Mouse (Mus musculus) midbrain, embryonic 16.5 days (tissue): ENCODE measurements at regions not wholly inside any gene's neighbourhood (a gene's known extent, or its start where the extent isn't known, plus 50 kb on each side); places are given as distances from the start of the nearest gene placed in this dataset.
A peak's percentile ranks its signal among the peaks of the same experiment; 100 is the strongest.

Experiments
- ATAC-seq: fragments of 200-750 bp; cut with Nextera tagmentation; 2 replicates; pipeline ENCODE4 v1.8.0; 2017; ENCODE audit warnings: moderate TSS enrichment
- H3K27ac ChIP-seq: fragments of 300-500 bp; sonication (generic); 2 replicates; pipeline ENCODE4 v1.5.1; 2014; ENCODE audit warnings: mild to moderate bottlenecking, low read length, mixed read lengths
- H3K27me3 ChIP-seq: fragments of 300-500 bp; sonication (generic); 2 replicates; pipeline ENCODE4 v1.6.1; 2014; ENCODE audit warnings: low read depth, low read length, mixed read lengths; ENCODE audit not compliant: control insufficient read depth, insufficient read depth
- H3K36me3 ChIP-seq: fragments of 300-500 bp; sonication (generic); 2 replicates; pipeline ENCODE4 v1.6.1; 2014; ENCODE audit warnings: mild to moderate bottlenecking, low read length, moderate library complexity, mixed read lengths; ENCODE audit not compliant: control insufficient read depth, insufficient read depth
- H3K4me1 ChIP-seq: fragments of 300-500 bp; sonication (generic); 2 replicates; pipeline ENCODE4 v1.6.1; 2014; ENCODE audit warnings: mild to moderate bottlenecking, low read length, mixed read lengths; ENCODE audit not compliant: control insufficient read depth, insufficient read depth
- H3K4me2 ChIP-seq: fragments of 300-500 bp; sonication (generic); 2 replicates; pipeline ENCODE4 v1.6.1; 2014; ENCODE audit warnings: mild to moderate bottlenecking, low read length, mixed read lengths
- H3K4me3 ChIP-seq: fragments of 300-500 bp; sonication (generic); 2 replicates; pipeline ENCODE4 v1.5.1; 2014; ENCODE audit warnings: low read depth, mild to moderate bottlenecking, low read length, moderate library complexity, mixed read lengths
- H3K9ac ChIP-seq: fragments of 300-500 bp; sonication (generic); 2 replicates; pipeline ENCODE4 v1.6.1; 2014; ENCODE audit warnings: low read depth, low read length, mixed read lengths
- H3K9me3 ChIP-seq: fragments of 300-500 bp; sonication (generic); replicated peaks from 2 replicates; pipeline ENCODE4 v1.6.1; 2014; ENCODE audit warnings: mild to moderate bottlenecking, low read length, mixed read lengths; ENCODE audit not compliant: control insufficient read depth, poor library complexity, severe bottlenecking
- WGBS: fragments of 180-500 bp; shearing (Covaris S2); extraction: QIAGEN DNeasy Blood & Tissue Kit; methylation state at CpG from one replicate; pipeline ENCODE4 v1.1.7; 2014; 5-methylcytosine and 5-hydroxymethylcytosine counted together

- Histone ChIP-seq H3K4me2 (no peak overlapping the region), H3K9ac (no peak overlapping the region), H3K4me1 (peaks cover 9% of the 10 kb centered on the region), H3K27me3 (no peaks in the 10 kb centered on the region), H3K4me3 (no peak overlapping the region), H3K36me3 (no peaks in the 10 kb centered on the region), H3K9me3 (no peaks in the 10 kb centered on the region), H3K27ac (no peak overlapping the region)
- WGBS = 87% methylated on average over 4 of the region's 4 CpGs
- no peak for ATAC-seq
These were observed 202.2 kb downstream of the Sipa1l2 start for GRCm38 (mm10) chr8:125367374-125367773.

- H3K4me3 ChIP-seq = no peak overlapping the region
- no peak overlapping the region for H3K9ac ChIP-seq
- no peaks in the 10 kb centered on the region for H3K36me3 ChIP-seq
- H3K4me1 ChIP-seq = peaks cover 5% of the 10 kb centered on the region
- ATAC-seq = no peak
- no peaks in the 10 kb centered on the region for H3K27me3 ChIP-seq
- H3K9me3 ChIP-seq = peaks cover 6% of the 10 kb centered on the region; the same call in 1 of the 2 replicates
- H3K4me2 ChIP-seq = no peak overlapping the region
- WGBS = 90% methylated on average over 5 of the region's 5 CpGs
- no peak overlapping the region for H3K27ac ChIP-seq
These were observed 204.6 kb downstream of the Sipa1l2 start for GRCm38 (mm10) chr8:125365004-125365403.

- H3K27me3 ChIP-seq = no peaks in the 10 kb centered on the region
- H3K9ac ChIP-seq = no peak overlapping the region
- H3K9me3 ChIP-seq = peaks cover 6% of the 10 kb centered on the region; the same call in 1 of the 2 replicates
- H3K4me2 ChIP-seq = no peak overlapping the region
- no peaks in the 10 kb centered on the region; the same call in 1 of the 2 replicates for H3K4me1 ChIP-seq
- no peak for ATAC-seq
- H3K36me3 ChIP-seq = no peaks in the 10 kb centered on the region
- WGBS = 90% methylated on average over 2 of the region's 2 CpGs
- H3K4me3 ChIP-seq = no peak overlapping the region
- H3K27ac ChIP-seq = no peak overlapping the region
These were observed 210.2 kb downstream of the Sipa1l2 start for GRCm38 (mm10) chr8:125359456-125359855.

GRCm38 (mm10) chr8:125357759-125358158 is 211.8 kb downstream of the Sipa1l2 start:
- Histone ChIP-seq H3K27ac (no peak overlapping the region), H3K9ac (no peak overlapping the region), H3K36me3 (no peaks in the 10 kb centered on the region), H3K27me3 (no peaks in the 10 kb centered on the region), H3K4me3 (no peak overlapping the region), H3K4me1 (no peaks in the 10 kb centered on the region; the same call in 1 of the 2 replicates), H3K9me3 (peaks cover 6% of the 10 kb centered on the region; the same call in 1 of the 2 replicates), H3K4me2 (no peak overlapping the region)
- 87% methylated on average over 3 of the region's 3 CpGs for WGBS
- no peak for ATAC-seq

GRCm38 (mm10) chr8:125355059-125355509 is 214.5 kb downstream of the Sipa1l2 start:
- H3K27ac ChIP-seq = no peak overlapping the region
- ATAC-seq = no peak

DNA sequence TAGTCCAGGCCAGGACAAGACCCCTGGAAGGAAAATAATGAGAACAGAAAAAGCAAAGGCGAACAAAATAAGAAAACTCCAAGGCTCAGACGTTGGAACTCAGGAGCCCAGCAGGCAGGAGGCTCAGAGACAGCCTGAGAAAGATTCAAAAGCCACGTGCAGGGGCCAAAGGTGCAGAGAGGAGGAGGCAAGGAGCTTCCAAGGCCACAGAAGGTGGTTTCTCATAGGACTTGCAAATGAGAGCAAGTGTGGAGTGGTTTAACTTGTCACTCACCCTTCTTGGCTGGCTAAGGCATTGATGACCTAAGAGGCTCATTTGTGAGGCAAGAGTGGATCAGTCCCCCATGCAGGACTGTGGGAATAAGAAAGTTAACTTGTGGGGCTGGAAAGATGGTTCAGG is 217.3 kb downstream of the Sipa1l2 start:
- H3K4me2 ChIP-seq = no peak overlapping the region
- ATAC-seq = no peak
- H3K4me3 ChIP-seq = no peak overlapping the region
- H3K9me3 ChIP-seq = no peaks in the 10 kb centered on the region
- peaks cover 6% of the 10 kb centered on the region; the same call in 1 of the 2 replicates for H3K4me1 ChIP-seq
- peaks cover 4% of the 10 kb centered on the region for H3K27me3 ChIP-seq
- no peaks in the 10 kb centered on the region for H3K36me3 ChIP-seq
- 22% methylated on average over 3 of the region's 3 CpGs for WGBS
- no peak overlapping the region for H3K9ac ChIP-seq
- H3K27ac ChIP-seq = no peak overlapping the region

More at GRCm38 (mm10) chr8:125355059-125355509, 214.5 kb downstream of the Sipa1l2 start:
- H3K36me3 ChIP-seq = no peaks in the 10 kb centered on the region
- no peak overlapping the region for H3K4me2 ChIP-seq
- H3K4me3 ChIP-seq = no peak overlapping the region
- no peak overlapping the region for H3K9ac ChIP-seq
- WGBS = 35% methylated on average over 7 of the region's 7 CpGs
- peaks cover under 1% of the 10 kb centered on the region; the same call in 1 of the 2 replicates for H3K9me3 ChIP-seq
- peaks cover 4% of the 10 kb centered on the region for H3K27me3 ChIP-seq
- no peaks in the 10 kb centered on the region; the same call in 1 of the 2 replicates for H3K4me1 ChIP-seq

GRCm38 (mm10) chr8:125351486-125352032 is 218.0 kb downstream of the Sipa1l2 start:
- Histone ChIP-seq H3K27ac (no peak overlapping the region), H3K9me3 (no peaks in the 10 kb centered on the region), H3K4me2 (no peak overlapping the region), H3K4me3 (no peak overlapping the region), H3K9ac (no peak overlapping the region), H3K27me3 (peaks cover 4% of the 10 kb centered on the region), H3K36me3 (no peaks in the 10 kb centered on the region), H3K4me1 (peaks cover 6% of the 10 kb centered on the region; the same call in 1 of the 2 replicates)
- 75% methylated on average over 8 of the region's 8 CpGs for WGBS
- ATAC-seq = no peak

GRCm38 (mm10) chr8:125349290-125350025 is 220.2 kb downstream of the Sipa1l2 start:
- Histone ChIP-seq H3K4me1 (peaks cover 6% of the 10 kb centered on the region; the same call in 1 of the 2 replicates), H3K9ac (no peak overlapping the region), H3K36me3 (no peaks in the 10 kb centered on the region), H3K27me3 (peaks cover 4% of the 10 kb centered on the region), H3K4me2 (no peak overlapping the region), H3K9me3 (no peaks in the 10 kb centered on the region), H3K27ac (no peak overlapping the region), H3K4me3 (no peak overlapping the region)
- WGBS = 15% methylated on average over 7 of the region's 7 CpGs
- ATAC-seq = peak; percentile 82

DNA sequence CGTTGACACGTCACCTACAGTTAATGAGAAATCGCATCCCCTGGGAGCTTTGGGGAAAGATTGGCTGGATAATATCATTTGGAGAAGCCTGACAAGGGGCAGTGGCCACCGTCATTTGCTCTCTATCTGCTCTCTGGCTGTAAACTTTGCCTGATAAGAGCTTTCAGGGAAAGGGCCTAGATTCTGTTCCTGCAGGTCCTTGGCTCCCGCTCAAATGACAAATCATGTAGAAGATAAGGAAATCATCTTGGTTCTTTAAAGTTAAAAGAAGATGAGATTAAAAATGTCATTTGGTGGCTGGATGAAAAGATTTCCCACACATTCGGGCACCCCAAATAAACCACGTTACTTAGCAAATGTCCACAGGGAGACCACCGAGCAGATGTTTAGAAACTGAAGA is 223.4 kb downstream of the Sipa1l2 start:
- WGBS = 77% methylated on average over 8 of the region's 8 CpGs
- Histone ChIP-seq H3K4me1 (peaks cover 11% of the 10 kb centered on the region; the same call in 1 of the 2 replicates), H3K36me3 (no peaks in the 10 kb centered on the region), H3K27me3 (peaks cover 8% of the 10 kb centered on the region), H3K9ac (no peak overlapping the region), H3K4me3 (no peak overlapping the region), H3K27ac (no peak overlapping the region), H3K4me2 (no peak overlapping the region), H3K9me3 (no peaks in the 10 kb centered on the region)
- ATAC-seq = no peak
